Mouse (Mus musculus): Measurements from ENCODE around the gene E130208F15Rik. TPM values are rescaled to one million over a fixed set of nuclear protein-coding genes. Genes with fewer than 3 reads are reported as not detected.

Gene E130208F15Rik
- polyA plus RNA-seq, 1 experiment from 2014 or later, result 1.4 TPM

DNA sequence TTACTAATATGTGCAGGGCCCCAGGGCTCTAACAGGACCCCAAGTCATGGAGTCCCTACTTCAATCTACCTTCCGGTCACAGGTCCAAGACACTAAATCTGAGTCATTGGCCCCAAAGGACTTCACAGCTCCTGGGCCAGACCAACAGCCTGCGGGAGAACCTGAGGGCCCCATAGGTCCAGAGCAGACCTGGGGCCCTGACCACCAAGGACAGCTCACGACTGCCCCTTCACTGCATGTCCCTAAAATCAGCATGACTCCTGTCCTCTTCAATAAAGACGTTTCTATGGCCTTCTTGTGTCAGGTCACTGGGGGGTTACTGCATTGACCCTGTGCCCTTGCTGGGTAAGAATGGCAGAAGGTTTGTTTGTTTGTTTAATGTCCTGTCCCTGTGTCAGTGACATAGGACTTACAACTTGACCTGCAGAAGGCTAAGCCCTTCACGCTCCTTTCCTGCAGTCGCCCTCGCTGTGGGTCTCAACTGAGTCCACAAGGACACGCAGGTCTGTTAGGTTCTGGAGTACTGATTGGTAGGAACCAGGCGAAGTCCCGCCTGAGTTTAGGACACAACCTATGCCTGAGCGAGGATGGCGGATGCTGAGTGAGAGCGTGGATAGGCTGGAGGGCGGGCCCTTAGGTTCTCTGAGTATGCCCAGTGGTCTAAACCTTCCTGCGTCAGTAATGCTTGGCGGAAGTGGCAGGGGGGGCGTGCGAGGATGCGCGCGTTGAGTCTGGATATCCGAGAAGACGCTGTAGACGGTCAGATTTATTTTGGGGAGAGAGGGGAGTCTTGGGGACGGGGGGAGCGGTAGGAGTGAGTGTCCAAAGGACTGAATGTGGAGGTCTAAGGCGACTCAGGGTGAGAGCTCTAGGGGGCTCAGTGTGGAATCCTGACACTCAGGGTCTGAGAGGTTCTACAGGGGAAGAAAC lies 13.2 kb upstream of the E130208F15Rik start, which contains the start of gene Alkbh6:
TSS of gene Alkbh6 (plus strand) at position 642 of the 930 bp plus-strand sequence.
- Histone ChIP-seq H3K27me3 (no peaks in the 10 kb centered on the region), H3K36me3 (replicated peaks) (0 out of 2 replicates have a peak, but pooled peaks cover 3% of the 10 kb centered on the region), H3K9me3 (replicated peaks) (no peaks in the 10 kb centered on the region), H3K9ac (peak within 1 kb of the TSS; percentile 48; the same call in 1 of the 2 replicates), H3K27ac (replicated peaks) (peak within 1 kb of the TSS; percentile 19; the same call in 1 of the 2 replicates), H3K4me2 (peak within 1 kb of the TSS; percentile 86), H3K4me3 (replicated peaks) (peak within 1 kb of the TSS; percentile 64), H3K4me1 (replicated peaks) (peaks cover 22% of the 10 kb centered on the region)
- peak; percentile 98 for ATAC-seq (ENCODE audit: insufficient read depth)
- WGBS (ENCODE audit: insufficient replicate concordance), result 6% methylated on average over 27 of the region's 27 CpGs

- peak overlapping the region; percentile 64 for H3K4me3 ChIP-seq (replicated peaks)
- no peaks in the 10 kb centered on the region for H3K9me3 ChIP-seq (replicated peaks)
- H3K4me2 ChIP-seq, result peak overlapping the region; percentile 86
- 0 out of 2 replicates have a peak, but pooled peaks cover 3% of the 10 kb centered on the region for H3K36me3 ChIP-seq (replicated peaks)
- no peak for ATAC-seq (ENCODE audit: insufficient read depth)
- peaks cover 24% of the 10 kb centered on the region for H3K4me1 ChIP-seq (replicated peaks)
- 51% methylated on average over 15 of the region's 15 CpGs for WGBS (ENCODE audit: insufficient replicate concordance)
- no peaks in the 10 kb centered on the region for H3K27me3 ChIP-seq
- H3K27ac ChIP-seq (replicated peaks), result no peak overlapping the region
- H3K9ac ChIP-seq, result peak overlapping the region; percentile 48; the same call in 1 of the 2 replicates
Measured at GRCm38 (mm10) chr7:30309395-30310129, 12.0 kb upstream of the E130208F15Rik start.

- no peak for ATAC-seq (ENCODE audit: insufficient read depth)
- no peaks in the 10 kb centered on the region for H3K27me3 ChIP-seq
- no peak overlapping the region for H3K4me2 ChIP-seq
- H3K9me3 ChIP-seq (replicated peaks), result no peaks in the 10 kb centered on the region
- no peak overlapping the region for H3K9ac ChIP-seq
- H3K4me1 ChIP-seq (replicated peaks), result peaks cover 28% of the 10 kb centered on the region
- 68% methylated on average over 12 of the region's 12 CpGs for WGBS (ENCODE audit: insufficient replicate concordance)
- no peak overlapping the region for H3K27ac ChIP-seq (replicated peaks)
- H3K36me3 ChIP-seq (replicated peaks), result 0 out of 2 replicates have a peak, but pooled peaks cover 3% of the 10 kb centered on the region
- H3K4me3 ChIP-seq (replicated peaks), result no peak overlapping the region
Measured at GRCm38 (mm10) chr7:30310136-30310535, 11.4 kb upstream of the E130208F15Rik start.

DNA sequence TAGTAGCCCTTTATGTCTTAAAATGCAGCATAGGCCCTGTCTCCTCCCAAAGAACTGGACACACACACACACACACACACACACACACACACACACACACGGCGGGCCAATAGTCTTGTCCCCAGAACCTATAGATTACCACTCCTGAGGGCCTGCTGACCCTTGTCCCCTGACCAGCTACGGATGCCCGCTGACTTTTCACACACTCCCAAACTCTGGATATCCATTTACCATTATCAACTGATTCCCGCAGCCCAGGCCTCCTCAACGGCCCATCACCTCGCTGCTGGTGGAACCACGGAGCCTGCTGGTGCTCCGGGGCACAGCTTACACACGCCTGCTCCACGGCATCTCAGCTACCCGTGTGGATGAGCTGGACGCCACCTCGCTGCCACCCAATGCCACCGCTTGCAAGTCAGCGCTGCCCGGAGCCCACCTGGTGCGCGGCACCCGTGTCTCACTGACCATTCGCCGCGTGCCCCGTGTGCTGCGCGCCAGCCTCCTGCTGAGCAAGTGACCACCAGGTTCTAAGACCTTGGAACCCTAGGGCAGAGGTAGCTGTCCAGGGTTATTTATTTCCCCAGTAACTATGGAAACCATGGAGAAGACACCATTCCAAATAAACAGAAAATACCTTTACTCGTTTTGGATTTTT lies 7.7 kb upstream of the E130208F15Rik start:
- peak; percentile 20; the same call in 1 of the 2 replicates for ATAC-seq (ENCODE audit: insufficient read depth)
- 60% methylated on average over 27 of the region's 27 CpGs for WGBS (ENCODE audit: insufficient replicate concordance)
- Histone ChIP-seq H3K9ac (no peak overlapping the region), H3K9me3 (replicated peaks) (no peaks in the 10 kb centered on the region), H3K27me3 (no peaks in the 10 kb centered on the region), H3K27ac (replicated peaks) (no peak overlapping the region; the same call in 1 of the 2 replicates), H3K4me3 (replicated peaks) (peak overlapping the region; percentile 46), H3K4me2 (peak overlapping the region; percentile 47), H3K36me3 (replicated peaks) (0 out of 2 replicates have a peak, but pooled peaks cover 3% of the 10 kb centered on the region), H3K4me1 (replicated peaks) (peaks cover 25% of the 10 kb centered on the region)

GRCm38 (mm10) chr7:30314721-30315155 lies 6.8 kb upstream of the E130208F15Rik start, which contains the start of gene Syne4:
Gene Syne4 (plus strand): TSS chr7:30314807.
- Histone ChIP-seq H3K27me3 (no peaks in the 10 kb centered on the region), H3K36me3 (replicated peaks) (0 out of 2 replicates have a peak, but pooled peaks cover 3% of the 10 kb centered on the region), H3K4me3 (replicated peaks) (peak within 1 kb of the TSS; percentile 46), H3K4me2 (peak within 1 kb of the TSS; percentile 47), H3K4me1 (replicated peaks) (peaks cover 16% of the 10 kb centered on the region), H3K27ac (replicated peaks) (no peak within 1 kb of the TSS; the same call in 1 of the 2 replicates), H3K9ac (peak within 1 kb of the TSS; percentile 11; the same call in 1 of the 2 replicates), H3K9me3 (replicated peaks) (no peaks in the 10 kb centered on the region)
- 0 out of 2 replicates have a peak, but pooled peaks have one; percentile 30 for ATAC-seq (ENCODE audit: insufficient read depth)
- 9% methylated on average over 9 of the region's 9 CpGs for whole genome bisulfite sequencing (ENCODE audit: insufficient replicate concordance)

DNA sequence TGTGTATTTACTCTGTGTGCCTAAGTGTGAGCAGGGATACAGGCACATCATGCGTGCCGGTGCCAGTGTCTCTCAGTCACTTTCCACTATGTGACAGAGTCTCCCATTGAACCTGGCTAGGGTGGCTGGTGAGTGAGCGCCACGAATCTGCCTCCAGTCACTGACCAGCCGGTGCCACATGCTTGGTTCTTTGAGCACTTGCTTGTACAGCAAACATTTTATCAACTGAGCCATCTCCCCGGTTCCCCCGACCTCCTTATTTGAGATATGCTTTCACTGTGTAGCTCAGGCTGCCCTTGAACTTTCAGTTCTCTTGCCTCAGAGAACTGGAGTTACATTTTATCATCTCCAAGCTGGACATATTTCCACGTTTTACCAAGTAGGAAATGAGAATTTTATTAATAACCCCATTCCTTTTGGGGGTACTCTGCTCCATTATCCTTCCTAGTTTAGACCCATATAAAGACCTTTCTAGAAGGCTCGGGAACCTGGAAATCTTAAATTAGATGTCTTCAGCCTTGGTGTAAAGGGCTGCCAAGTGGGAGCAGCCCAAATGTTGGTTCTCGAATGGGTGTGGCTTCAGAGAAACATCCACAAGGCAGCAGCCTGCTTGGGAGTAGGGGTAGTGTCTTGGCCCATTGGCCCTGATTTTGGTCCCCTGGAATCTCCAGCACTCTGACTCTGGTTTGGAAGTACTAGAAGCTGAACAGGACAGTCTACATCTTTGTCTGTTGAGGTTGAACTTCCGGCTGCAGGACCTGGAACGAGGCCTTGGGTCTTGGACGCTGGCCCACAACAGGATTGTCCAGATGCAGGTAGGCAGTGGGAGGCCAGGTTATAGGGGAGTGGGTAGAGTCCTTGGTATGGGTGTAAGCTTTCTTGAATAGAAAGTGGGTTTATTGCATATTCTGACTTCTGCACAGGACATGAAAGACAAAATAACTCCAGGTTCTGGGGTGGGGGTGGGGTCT lies 5.7 kb upstream of the E130208F15Rik start:
- Histone ChIP-seq H3K36me3 (replicated peaks) (0 out of 2 replicates have a peak, but pooled peaks cover 3% of the 10 kb centered on the region), H3K9ac (no peak overlapping the region), H3K9me3 (replicated peaks) (no peaks in the 10 kb centered on the region), H3K4me3 (replicated peaks) (peak overlapping the region; percentile 30), H3K27ac (replicated peaks) (no peak overlapping the region), H3K4me1 (replicated peaks) (peaks cover 20% of the 10 kb centered on the region), H3K27me3 (no peaks in the 10 kb centered on the region), H3K4me2 (peak overlapping the region; percentile 47)
- 50% methylated on average over 13 of the region's 13 CpGs for WGBS (ENCODE audit: insufficient replicate concordance)
- ATAC-seq (ENCODE audit: insufficient read depth), result no peak

- H3K27ac ChIP-seq (replicated peaks), result no peak overlapping the region
- no peak overlapping the region for H3K4me2 ChIP-seq
- no peak for ATAC-seq (ENCODE audit: insufficient read depth)
- H3K27me3 ChIP-seq, result no peaks in the 10 kb centered on the region
- no peak overlapping the region for H3K4me3 ChIP-seq (replicated peaks)
- peaks cover 40% of the 10 kb centered on the region for H3K4me1 ChIP-seq (replicated peaks)
- H3K9ac ChIP-seq, result no peak overlapping the region
- 73% methylated on average over 3 of the region's 3 CpGs for WGBS (ENCODE audit: insufficient replicate concordance)
- H3K9me3 ChIP-seq (replicated peaks), result no peaks in the 10 kb centered on the region
- no peaks in the 10 kb centered on the region for H3K36me3 ChIP-seq (replicated peaks)
Measured at GRCm38 (mm10) chr7:30318142-30318541, 3.4 kb upstream of the E130208F15Rik start.

- H3K27me3 ChIP-seq, result 0 out of 2 replicates have a peak, but pooled peaks cover 4% of the 10 kb centered on the region
- H3K27ac ChIP-seq (replicated peaks), result no peak overlapping the region
- H3K4me1 ChIP-seq (replicated peaks), result peaks cover 28% of the 10 kb centered on the region
- H3K4me2 ChIP-seq, result peak overlapping the region; percentile 96
- H3K36me3 ChIP-seq (replicated peaks), result no peaks in the 10 kb centered on the region
- H3K9ac ChIP-seq, result no peak overlapping the region
- H3K4me3 ChIP-seq (replicated peaks), result peak overlapping the region; percentile 78
- WGBS (ENCODE audit: insufficient replicate concordance), result 75% methylated on average over 2 of the region's 2 CpGs
- no peak for ATAC-seq (ENCODE audit: insufficient read depth)
- H3K9me3 ChIP-seq (replicated peaks), result no peaks in the 10 kb centered on the region
Measured at GRCm38 (mm10) chr7:30320946-30321345, 594 bp upstream of the E130208F15Rik start.

- Histone ChIP-seq H3K4me3 (replicated peaks) (peak overlapping the region; percentile 78), H3K9me3 (replicated peaks) (no peaks in the 10 kb centered on the region), H3K4me1 (replicated peaks) (peaks cover 28% of the 10 kb centered on the region), H3K36me3 (replicated peaks) (no peaks in the 10 kb centered on the region), H3K9ac (peak overlapping the region; percentile 76), H3K27me3 (0 out of 2 replicates have a peak, but pooled peaks cover 4% of the 10 kb centered on the region), H3K27ac (replicated peaks) (peak overlapping the region; percentile 82), H3K4me2 (peak overlapping the region; percentile 96)
- peak; percentile 97 for ATAC-seq (ENCODE audit: insufficient read depth)
- under 1% methylated on average over 19 of the region's 20 CpGs for WGBS (ENCODE audit: insufficient replicate concordance)
Measured at GRCm38 (mm10) chr7:30322285-30322667, 736 bp downstream of the E130208F15Rik start.
